Mouse (Mus musculus) limb, embryonic 11.5 days (tissue): ENCODE results near the gene Eif3f. TPM values are rescaled to one million over a fixed set of nuclear protein-coding genes. Genes with fewer than 3 reads are reported as not detected.

ENCODE experiments used
- ATAC-seq: fragments of 200-750 bp; cut with Nextera tagmentation; 2 replicates; pipeline ENCODE4 v1.8.0; 2017; ENCODE audit warnings: low read depth; ENCODE audit not compliant: insufficient number of reproducible peaks, low FRiP score, low TSS enrichment
- DNase-seq: peaks from one replicate; pipeline ENCODE4 v3.0.0-alpha.2; 2015; ENCODE audit warnings: low spot score
- H3K27ac ChIP-seq: fragments of 300-500 bp; sonication (generic); replicated peaks from 2 replicates; pipeline ENCODE4 v1.5.1; 2014; ENCODE audit warnings: low read depth, mild to moderate bottlenecking, low read length
- H3K27me3 ChIP-seq: fragments of 300-500 bp; sonication (generic); 2 replicates; pipeline ENCODE4 v1.6.1; 2014; ENCODE audit warnings: mild to moderate bottlenecking, low read length, mixed read lengths; ENCODE audit not compliant: control insufficient read depth, insufficient read depth
- H3K36me3 ChIP-seq: fragments of 300-500 bp; sonication (generic); 2 replicates; pipeline ENCODE4 v1.6.1; 2014; ENCODE audit warnings: mild to moderate bottlenecking, low read length, moderate library complexity, mixed read lengths; ENCODE audit not compliant: control insufficient read depth, insufficient read depth
- H3K4me1 ChIP-seq: fragments of 300-500 bp; sonication (generic); 2 replicates; pipeline ENCODE4 v1.6.1; 2014; ENCODE audit warnings: low read length, mixed read lengths; ENCODE audit not compliant: control insufficient read depth, insufficient read depth
- H3K4me2 ChIP-seq: fragments of 300-500 bp; sonication (generic); 2 replicates; pipeline ENCODE4 v1.6.1; 2014; ENCODE audit warnings: low read depth, mild to moderate bottlenecking, moderate library complexity; ENCODE audit not compliant: severe bottlenecking
- H3K4me3 ChIP-seq: fragments of 300-500 bp; sonication (generic); 2 replicates; pipeline ENCODE4 v1.5.1; 2014; ENCODE audit warnings: low read depth, low read length
- H3K9ac ChIP-seq: fragments of 300-500 bp; sonication (generic); 2 replicates; pipeline ENCODE4 v1.6.1; 2014; ENCODE audit warnings: mild to moderate bottlenecking, low read length
- H3K9me3 ChIP-seq: fragments of 300-500 bp; sonication (generic); 2 replicates; pipeline ENCODE4 v1.6.1; 2016; ENCODE audit warnings: low read length; ENCODE audit not compliant: control insufficient read depth
- WGBS: fragments of 180-500 bp; shearing (Covaris S2); extraction: QIAGEN DNeasy Blood & Tissue Kit; methylation state at CpG from one replicate; pipeline ENCODE4 v1.1.7; 2014; 5-methylcytosine and 5-hydroxymethylcytosine counted together
- polyA plus RNA-seq: library from polyadenylated mRNA; unstranded; fragments of >200 nt; fragmentation: Nextera tagmentation; extraction: Ambion mirVana; gene quantifications from 2 replicates; pipeline ENCODE4 v1.2.1, GENCODE M21; 2014

Eif3f gene
- 96.1 and 97.2 TPM in 2 replicates for polyA plus RNA-seq

DNA sequence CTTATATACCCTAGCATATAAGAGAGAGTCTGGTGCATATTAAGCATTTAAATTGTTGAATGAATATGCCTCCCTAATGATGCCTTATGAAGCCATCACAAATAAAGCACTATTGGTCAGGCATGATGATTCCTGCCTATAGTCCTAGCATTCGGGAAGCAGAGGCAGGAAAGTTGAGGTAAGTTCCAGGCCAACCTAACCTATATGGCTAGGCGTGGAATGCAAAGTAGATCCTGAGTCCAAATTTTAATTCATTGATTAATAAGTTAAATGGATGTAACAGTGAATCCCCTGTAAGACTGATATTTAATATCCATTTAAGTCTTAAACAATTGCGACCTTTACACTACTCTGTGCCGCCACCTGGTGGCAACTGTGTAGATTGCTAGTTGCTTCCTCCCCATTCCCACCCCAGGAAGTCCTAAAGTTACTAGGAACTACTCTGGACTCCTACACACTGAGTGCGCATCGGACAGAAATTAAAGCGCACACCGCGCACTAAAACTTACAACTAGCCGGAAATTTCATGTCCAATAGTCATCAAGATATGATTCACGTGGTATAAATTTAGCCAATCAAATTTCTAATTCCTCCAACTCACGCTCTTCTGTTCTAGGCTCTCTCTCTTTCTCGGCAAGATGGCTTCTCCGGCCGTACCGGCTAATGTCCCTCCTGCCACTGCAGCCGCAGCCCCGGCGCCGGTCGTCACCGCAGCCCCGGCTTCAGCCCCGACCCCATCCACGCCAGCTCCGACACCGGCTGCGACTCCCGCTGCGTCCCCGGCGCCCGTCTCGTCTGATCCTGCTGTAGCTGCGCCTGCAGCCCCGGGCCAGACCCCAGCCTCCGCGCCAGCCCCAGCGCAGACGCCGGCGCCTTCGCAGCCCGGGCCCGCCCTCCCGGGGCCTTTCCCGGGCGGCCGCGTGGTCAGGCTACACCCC lies at the start of gene Eif3f:
Eif3f (plus strand) TSS at position 624 of the 938 bp plus-strand sequence.
- 2% methylated on average over 47 of the region's 50 CpGs for WGBS

DNA sequence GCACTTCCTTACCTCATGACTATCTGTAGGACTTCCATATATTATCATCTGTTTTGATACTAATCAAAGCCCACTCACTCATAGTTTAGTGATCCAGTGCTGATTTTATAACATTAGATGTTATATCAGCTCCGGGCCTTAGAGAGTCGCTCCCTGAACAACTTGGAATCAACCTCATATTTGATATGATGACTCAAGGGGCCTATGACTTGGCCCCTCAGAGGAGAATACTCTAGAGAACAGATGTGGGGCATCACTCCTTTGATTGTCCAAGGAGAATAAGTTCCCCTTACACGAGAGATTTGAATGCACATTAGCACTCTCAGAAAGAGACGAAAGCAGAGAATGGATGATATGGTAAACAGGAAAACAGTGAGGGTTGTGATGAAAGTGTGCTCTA lies 49.3 kb upstream of the Eif3f start, which contains the start of gene Olfr518:
Olfr518 (minus strand) TSS at position 101 of the 400 bp plus-strand sequence.
- Histone ChIP-seq H3K9ac (no peak within 1 kb of the TSS), H3K9me3 (no peaks in the 10 kb centered on the region), H3K4me1 (no peaks in the 10 kb centered on the region), H3K27me3 (no peaks in the 10 kb centered on the region), H3K4me3 (no peak within 1 kb of the TSS), H3K36me3 (no peaks in the 10 kb centered on the region), H3K27ac (no peak within 1 kb of the TSS), H3K4me2 (no peak within 1 kb of the TSS)
- ATAC-seq (no peak), DNase-seq (no peak)
- 86% methylated on average over 4 of the region's 4 CpGs for WGBS

More for the DNA sequence above, at the start of gene Eif3f:
- Histone ChIP-seq H3K4me3 (peak within 1 kb of the TSS; percentile 91), H3K36me3 (peaks cover 10% of the 10 kb centered on the region), H3K9ac (peak within 1 kb of the TSS; percentile 98), H3K4me2 (peak within 1 kb of the TSS; percentile 80), H3K4me1 (peaks cover 6% of the 10 kb centered on the region), H3K9me3 (no peaks in the 10 kb centered on the region), H3K27ac (peak within 1 kb of the TSS; percentile 70; the same call in 1 of the 2 replicates), H3K27me3 (no peaks in the 10 kb centered on the region)
- ATAC-seq (peak; percentile 95), DNase-seq (peak; percentile 95)

DNA sequence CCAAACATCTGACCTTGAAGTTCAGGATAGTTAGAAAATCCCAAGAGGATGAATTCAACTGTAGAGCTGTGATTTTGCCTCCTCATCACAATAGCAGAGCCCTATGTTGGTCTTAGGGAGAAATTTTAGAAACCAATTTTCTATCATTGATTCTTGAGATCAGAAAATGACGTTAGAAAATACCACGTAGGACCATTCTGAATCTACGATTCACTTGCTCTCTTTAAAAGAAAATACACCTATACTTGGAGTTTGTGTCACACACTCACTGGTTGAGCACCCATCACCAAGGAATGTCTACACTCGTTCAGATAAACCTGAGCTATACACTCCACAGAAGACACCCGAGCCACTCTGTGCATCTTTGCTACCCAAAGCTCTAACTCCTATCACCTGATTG lies 39.9 kb upstream of the Eif3f start, which contains the start of gene Olfr519:
Olfr519 (minus strand) TSS at position 101 of the 400 bp plus-strand sequence.
- 88% methylated on average over 5 of the region's 5 CpGs for WGBS
- Histone ChIP-seq H3K27ac (no peak within 1 kb of the TSS), H3K4me1 (no peaks in the 10 kb centered on the region), H3K4me3 (no peak within 1 kb of the TSS), H3K9me3 (no peaks in the 10 kb centered on the region), H3K4me2 (no peak within 1 kb of the TSS), H3K36me3 (no peaks in the 10 kb centered on the region), H3K27me3 (no peaks in the 10 kb centered on the region), H3K9ac (no peak within 1 kb of the TSS)
- no peak for DNase-seq
- no peak for ATAC-seq

DNA sequence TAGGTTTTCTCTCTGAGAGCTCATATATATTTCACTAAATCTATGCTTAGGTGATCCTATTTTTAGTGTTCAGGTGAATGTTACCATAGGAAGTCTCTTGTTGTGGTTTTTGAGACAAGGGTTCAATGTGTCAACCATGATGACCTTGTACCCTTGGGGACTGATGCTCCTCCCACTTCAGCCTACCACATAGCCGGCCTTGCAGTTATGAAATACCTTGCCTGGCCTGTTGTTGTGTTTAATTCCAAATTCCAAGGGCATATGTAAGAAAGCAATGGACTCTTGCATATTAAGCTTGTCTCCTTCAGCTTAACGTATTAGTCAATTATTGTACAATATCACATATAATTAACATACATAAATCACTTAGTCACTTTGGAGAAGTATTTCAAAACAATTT lies 30.2 kb upstream of the Eif3f start:
- no peaks in the 10 kb centered on the region for H3K4me1 ChIP-seq
- no peaks in the 10 kb centered on the region for H3K36me3 ChIP-seq
- no peak overlapping the region for H3K9ac ChIP-seq
- H3K9me3 ChIP-seq, result no peaks in the 10 kb centered on the region
- 73% methylated on average over 2 of the region's 2 CpGs for WGBS
- ATAC-seq, result no peak
- no peak overlapping the region for H3K4me2 ChIP-seq
- no peaks in the 10 kb centered on the region for H3K27me3 ChIP-seq
- H3K4me3 ChIP-seq, result no peak overlapping the region
- DNase-seq, result no peak
- H3K27ac ChIP-seq, result no peak overlapping the region

DNA sequence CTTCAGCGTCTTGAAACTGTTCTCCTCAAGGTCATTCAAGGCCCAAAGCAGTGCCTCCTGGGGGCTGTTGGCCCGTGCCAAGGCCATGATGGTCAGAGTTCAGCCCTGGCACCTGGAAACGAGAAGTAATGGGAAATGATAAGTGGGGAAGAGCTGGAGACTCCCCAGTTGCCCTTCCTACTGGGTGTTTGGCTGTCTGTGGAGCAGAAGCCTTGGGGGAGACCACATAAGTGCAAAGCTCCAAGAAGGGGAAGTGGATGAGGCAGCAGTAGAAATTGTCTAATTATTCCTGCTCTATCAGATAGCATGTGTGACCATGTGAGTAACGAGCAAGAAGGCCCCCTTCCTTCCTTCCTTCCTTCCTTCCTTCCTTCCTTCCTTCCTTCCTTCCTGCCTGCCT lies 7.2 kb upstream of the Eif3f start:
- DNase-seq (no peak), ATAC-seq (no peak)
- H3K4me2 ChIP-seq, result no peak overlapping the region
- no peaks in the 10 kb centered on the region for H3K4me1 ChIP-seq
- no peak overlapping the region for H3K27ac ChIP-seq
- H3K36me3 ChIP-seq, result no peaks in the 10 kb centered on the region
- H3K9ac ChIP-seq, result no peak overlapping the region
- WGBS, result 72% methylated on average over 4 of the region's 4 CpGs
- no peak overlapping the region for H3K4me3 ChIP-seq
- H3K27me3 ChIP-seq, result no peaks in the 10 kb centered on the region
- H3K9me3 ChIP-seq, result no peaks in the 10 kb centered on the region

DNA sequence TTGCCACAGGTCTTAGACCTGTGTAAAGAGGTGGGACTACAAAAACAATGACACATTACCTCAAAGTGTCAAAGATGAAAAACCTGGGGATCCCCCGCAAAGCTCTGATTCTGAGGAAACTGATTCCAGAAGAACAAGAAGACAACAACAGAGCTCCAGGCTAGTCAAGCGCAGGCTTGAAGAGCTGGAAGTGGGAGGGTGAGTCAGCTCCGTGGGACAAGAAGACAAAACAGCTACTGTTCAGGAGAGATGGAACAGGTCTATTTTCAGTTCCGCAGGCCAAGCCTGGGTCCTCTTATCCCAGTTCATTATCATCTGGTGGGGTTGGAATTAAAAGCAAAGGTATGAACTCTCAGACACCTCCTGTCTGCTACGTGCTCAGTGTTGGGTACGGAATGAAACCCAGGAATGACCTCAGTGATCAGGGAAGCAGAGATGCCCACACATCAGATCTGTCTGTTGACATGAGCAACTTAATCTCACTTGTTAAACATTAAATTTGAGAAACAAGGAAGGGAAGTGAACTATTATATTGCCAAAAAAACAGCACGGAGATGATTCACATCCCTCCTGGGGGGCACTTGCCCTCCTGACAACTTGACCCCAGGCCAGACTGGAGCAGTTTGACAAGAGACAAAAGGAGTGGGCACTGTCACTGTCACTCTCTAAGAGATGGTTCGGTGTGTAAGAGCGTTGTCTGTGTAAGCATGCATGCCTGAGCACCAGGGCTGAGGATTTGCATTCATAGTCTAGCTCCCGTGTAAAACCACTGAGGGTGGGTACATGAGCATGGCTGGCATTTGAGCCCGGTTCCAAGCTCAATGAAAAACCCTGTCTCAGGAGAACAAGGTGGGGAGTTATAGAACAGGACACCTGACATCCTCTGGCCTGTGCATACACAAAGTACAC lies 5.7 kb upstream of the Eif3f start:
- no peaks in the 10 kb centered on the region for H3K27me3 ChIP-seq
- no peaks in the 10 kb centered on the region for H3K9me3 ChIP-seq
- ATAC-seq (no peak), DNase-seq (no peak)
- H3K9ac ChIP-seq, result no peak overlapping the region
- no peak overlapping the region for H3K4me3 ChIP-seq
- no peak overlapping the region for H3K4me2 ChIP-seq
- 79% methylated on average over 11 of the region's 11 CpGs for WGBS
- no peaks in the 10 kb centered on the region for H3K36me3 ChIP-seq
- H3K4me1 ChIP-seq, result no peaks in the 10 kb centered on the region
- no peak overlapping the region for H3K27ac ChIP-seq

DNA sequence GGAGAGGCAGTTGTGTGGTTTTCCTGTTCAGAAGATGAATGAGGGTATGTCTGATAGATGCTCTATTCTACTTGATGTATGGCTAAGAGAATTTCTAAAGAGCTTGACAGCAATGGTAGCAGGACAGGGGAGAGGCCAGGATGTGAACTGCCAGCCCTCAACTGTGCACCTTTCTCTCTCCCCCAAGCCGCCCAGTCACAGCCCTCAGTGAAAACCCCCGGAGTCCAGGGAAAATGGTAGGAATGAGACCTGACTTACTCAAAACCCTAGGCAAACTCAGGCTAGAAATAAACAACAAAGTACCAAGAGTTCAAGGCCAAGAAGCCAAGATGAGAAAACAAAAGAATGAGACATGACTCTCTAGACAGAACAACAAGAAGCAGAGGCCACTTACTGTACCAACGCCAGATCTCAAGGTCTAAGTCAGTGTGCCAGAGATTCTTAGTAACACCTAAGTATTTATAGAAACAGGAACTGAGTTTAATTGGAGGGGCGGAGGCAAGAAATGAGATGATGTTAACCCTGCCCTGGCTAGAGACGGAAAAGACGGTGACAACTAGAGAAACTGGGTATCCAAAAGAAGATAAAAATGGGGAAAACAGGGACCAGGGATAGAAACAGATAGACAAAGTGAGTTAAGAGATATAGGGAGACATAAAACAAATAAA lies 4.4 kb upstream of the Eif3f start, which contains the start of gene Nlrp10:
Nlrp10 (minus strand) TSS at position 453 of the 668 bp plus-strand sequence.
- no peak for DNase-seq
- 76% methylated on average over 6 of the region's 6 CpGs for WGBS
- no peak for ATAC-seq

More for the DNA sequence above, 4.4 kb upstream of the Eif3f start, which contains the start of gene Nlrp10:
- no peak within 1 kb of the TSS for H3K9ac ChIP-seq
- no peaks in the 10 kb centered on the region for H3K9me3 ChIP-seq
- no peaks in the 10 kb centered on the region for H3K36me3 ChIP-seq
- no peak within 1 kb of the TSS for H3K27ac ChIP-seq
- H3K4me2 ChIP-seq, result no peak within 1 kb of the TSS
- H3K4me1 ChIP-seq, result no peaks in the 10 kb centered on the region
- no peaks in the 10 kb centered on the region for H3K27me3 ChIP-seq
- H3K4me3 ChIP-seq, result no peak within 1 kb of the TSS
